Mouse (Mus musculus): ENCODE measurements around the gene Tcfl5. TPM values are rescaled to one million over a fixed set of nuclear protein-coding genes. Genes with fewer than 3 reads are reported as not detected.

Tcfl5 gene
- total RNA-seq, 1 experiment: 44.9 TPM

GRCm38 (mm10) chr2:180641576-180642554 is 643 bp downstream of the Tcfl5 start:
- Histone ChIP-seq H3K36me3 (ENCODE audit: control insufficient read depth, insufficient read depth, low read length, poor library complexity, severe bottlenecking) (peaks cover 9% of the 10 kb centered on the region; the same call in 1 of the 2 replicates), H3K9ac (ENCODE audit: insufficient read depth, low read depth, low read length, poor library complexity, severe bottlenecking) (peak overlapping the region; percentile 89), H3K27ac (ENCODE audit: insufficient read depth, low read depth, low read length, poor library complexity, severe bottlenecking) (peak overlapping the region; percentile 56), H3K9me3 (ENCODE audit: control insufficient read depth, insufficient read depth, low read depth, low read length) (no peaks in the 10 kb centered on the region), H3K4me1 (ENCODE audit: control insufficient read depth in 2 of 2, insufficient read depth in 2 of 2, low read length in 2 of 2, poor library complexity in 1 of 2) (peaks cover 2% of the 10 kb centered on the region in 2 experiments; a peak in 3 of 4 replicates), H3K4me3 (ENCODE audit: insufficient read depth in 1 of 2, low read depth in 1 of 2, low read length in 2 of 2, poor library complexity in 1 of 2, severe bottlenecking in 1 of 2) (peak overlapping the region; percentile 73 to 91)
- no peak for TF ChIP-seq HCFC1 (IDR thresholded peaks at IDR 0.05; ENCODE audit: borderline replicate concordance, insufficient read depth, low read length)
- TF ChIP-seq ZNF384 (IDR thresholded peaks at IDR 0.05; ENCODE audit: low read depth, low read length): no peak
- TF ChIP-seq CHD2 (IDR thresholded peaks at IDR 0.05; ENCODE audit: low read depth, low read length): no peak
- TF ChIP-seq MAFK (IDR thresholded peaks at IDR 0.05; ENCODE audit: insufficient read depth, low read depth, low read length): no peak
- no peak for TF ChIP-seq ZC3H11A (IDR thresholded peaks at IDR 0.05; ENCODE audit: borderline replicate concordance, low read depth, low read length)
- no peak for DNase-seq (ENCODE audit: low read depth, low spot score)
- in situ Hi-C loops (cut with MboI; ENCODE audit: low sequenced_read_pairs in 2 of 2, unreplicated experiment in 2 of 2): no loop called here

- DNase-seq (ENCODE audit: low read depth, low spot score): no peak
- H3K9me3 ChIP-seq (ENCODE audit: control insufficient read depth, insufficient read depth, low read depth, low read length): no peaks in the 10 kb centered on the region
- no peak overlapping the region for H3K9ac ChIP-seq (ENCODE audit: insufficient read depth, low read depth, low read length, poor library complexity, severe bottlenecking)
- in situ Hi-C loops (cut with MboI; ENCODE audit: low sequenced_read_pairs in 2 of 2, unreplicated experiment in 2 of 2): no loop called here
- no peak overlapping the region; the same call in 1 of the 2 replicates for H3K27ac ChIP-seq (ENCODE audit: insufficient read depth, low read depth, low read length, poor library complexity, severe bottlenecking)
- no peak overlapping the region for H3K4me3 ChIP-seq (ENCODE audit: insufficient read depth in 1 of 2, low read depth in 1 of 2, low read length in 2 of 2, poor library complexity in 1 of 2, severe bottlenecking in 1 of 2)
- no peak for TF ChIP-seq ZC3H11A (IDR thresholded peaks at IDR 0.05; ENCODE audit: borderline replicate concordance, low read depth, low read length)
- TF ChIP-seq ZNF384 (IDR thresholded peaks at IDR 0.05; ENCODE audit: low read depth, low read length): no peak
- no peak for TF ChIP-seq CHD2 (IDR thresholded peaks at IDR 0.05; ENCODE audit: low read depth, low read length)
- TF ChIP-seq MAFK (IDR thresholded peaks at IDR 0.05; ENCODE audit: insufficient read depth, low read depth, low read length): no peak
- no peak for TF ChIP-seq HCFC1 (IDR thresholded peaks at IDR 0.05; ENCODE audit: borderline replicate concordance, insufficient read depth, low read length)
- H3K36me3 ChIP-seq (ENCODE audit: control insufficient read depth, insufficient read depth, low read length, poor library complexity, severe bottlenecking): no peaks in the 10 kb centered on the region
- no peaks in the 10 kb centered on the region for H3K4me1 ChIP-seq (ENCODE audit: control insufficient read depth in 2 of 2, insufficient read depth in 2 of 2, low read length in 2 of 2, poor library complexity in 1 of 2)
Measured at GRCm38 (mm10) chr2:180611882-180612281, 30.6 kb downstream of the Tcfl5 start.

- no peak for DNase-seq (ENCODE audit: low read depth, low spot score)
- Histone ChIP-seq H3K9ac (ENCODE audit: insufficient read depth, low read depth, low read length, poor library complexity, severe bottlenecking) (no peak overlapping the region), H3K4me1 (ENCODE audit: control insufficient read depth in 2 of 2, insufficient read depth in 2 of 2, low read length in 2 of 2, poor library complexity in 1 of 2) (peaks cover 0 to 1% of the 10 kb centered on the region in 2 experiments; a peak in 2 of 4 replicates), H3K36me3 (ENCODE audit: control insufficient read depth, insufficient read depth, low read length, poor library complexity, severe bottlenecking) (no peaks in the 10 kb centered on the region), H3K27ac (ENCODE audit: insufficient read depth, low read depth, low read length, poor library complexity, severe bottlenecking) (no peak overlapping the region), H3K4me3 (ENCODE audit: insufficient read depth in 1 of 2, low read depth in 1 of 2, low read length in 2 of 2, poor library complexity in 1 of 2, severe bottlenecking in 1 of 2) (no peak overlapping the region), H3K9me3 (ENCODE audit: control insufficient read depth, insufficient read depth, low read depth, low read length) (no peaks in the 10 kb centered on the region)
- in situ Hi-C loops (cut with MboI; ENCODE audit: low sequenced_read_pairs in 2 of 2, unreplicated experiment in 2 of 2): no loop called here
- TF ChIP-seq HCFC1 (IDR thresholded peaks at IDR 0.05; ENCODE audit: borderline replicate concordance, insufficient read depth, low read length) (no peak), ZC3H11A (IDR thresholded peaks at IDR 0.05; ENCODE audit: borderline replicate concordance, low read depth, low read length) (no peak), MAFK (IDR thresholded peaks at IDR 0.05; ENCODE audit: insufficient read depth, low read depth, low read length) (no peak), CHD2 (IDR thresholded peaks at IDR 0.05; ENCODE audit: low read depth, low read length) (no peak), ZNF384 (IDR thresholded peaks at IDR 0.05; ENCODE audit: low read depth, low read length) (no peak)
Measured at GRCm38 (mm10) chr2:180610283-180610682, 32.2 kb downstream of the Tcfl5 start.

- Histone ChIP-seq H3K36me3 (ENCODE audit: control insufficient read depth, insufficient read depth, low read length, poor library complexity, severe bottlenecking) (no peaks in the 10 kb centered on the region), H3K4me1 (ENCODE audit: control insufficient read depth in 2 of 2, insufficient read depth in 2 of 2, low read length in 2 of 2, poor library complexity in 1 of 2) (peaks cover 10 to 13% of the 10 kb centered on the region in 2 experiments; a peak in 2 of 4 replicates), H3K9ac (ENCODE audit: insufficient read depth, low read depth, low read length, poor library complexity, severe bottlenecking) (no peak overlapping the region), H3K4me3 (ENCODE audit: insufficient read depth in 1 of 2, low read depth in 1 of 2, low read length in 2 of 2, poor library complexity in 1 of 2, severe bottlenecking in 1 of 2) (no peak overlapping the region), H3K27ac (ENCODE audit: insufficient read depth, low read depth, low read length, poor library complexity, severe bottlenecking) (no peak overlapping the region), H3K9me3 (ENCODE audit: control insufficient read depth, insufficient read depth, low read depth, low read length) (no peaks in the 10 kb centered on the region)
- TF ChIP-seq CHD2 (IDR thresholded peaks at IDR 0.05; ENCODE audit: low read depth, low read length) (no peak), ZC3H11A (IDR thresholded peaks at IDR 0.05; ENCODE audit: borderline replicate concordance, low read depth, low read length) (no peak), HCFC1 (IDR thresholded peaks at IDR 0.05; ENCODE audit: borderline replicate concordance, insufficient read depth, low read length) (no peak), MAFK (IDR thresholded peaks at IDR 0.05; ENCODE audit: insufficient read depth, low read depth, low read length) (no peak), ZNF384 (IDR thresholded peaks at IDR 0.05; ENCODE audit: low read depth, low read length) (no peak)
- in situ Hi-C loops (cut with MboI; ENCODE audit: low sequenced_read_pairs in 2 of 2, unreplicated experiment in 2 of 2): no loop called here
- no peak for DNase-seq (ENCODE audit: low read depth, low spot score)
Measured at GRCm38 (mm10) chr2:180604781-180605180, 37.7 kb downstream of the Tcfl5 start.
